Mouse (Mus musculus) ovary, postnatal 10 days (tissue): ENCODE measurements around the gene Eif4h.

Experiments
- DNase-seq: peaks from one replicate; pipeline ENCODE4 v3.0.0; 2022; ENCODE audit warnings: low spot score

Gene Eif4h

GRCm38 (mm10) chr5:134639269-134639682, at the start of gene Eif4h:
TSS of gene Eif4h (minus strand) at chr5:134639490.
- peak; percentile 97 for DNase-seq

- DNase-seq: peak; percentile 93
Observed at GRCm38 (mm10) chr5:134688718-134689284, 49.5 kb upstream of the Eif4h start.

- no peak for DNase-seq
Observed at GRCm38 (mm10) chr5:134688086-134688717, 48.9 kb upstream of the Eif4h start, which contains the start of gene Limk1. TSS of gene Limk1 (minus strand) at chr5:134688598.

- DNase-seq: no peak
Observed at GRCm38 (mm10) chr5:134687187-134687586, 47.9 kb upstream of the Eif4h start.

GRCm38 (mm10) chr5:134686541-134686940, 47.3 kb upstream of the Eif4h start:
- DNase-seq: no peak

GRCm38 (mm10) chr5:134684398-134684797, 45.1 kb upstream of the Eif4h start:
- DNase-seq: no peak

- no peak for DNase-seq
Observed at GRCm38 (mm10) chr5:134683813-134684212, 44.5 kb upstream of the Eif4h start.

- no peak for DNase-seq
Observed at GRCm38 (mm10) chr5:134680238-134680637, 40.9 kb upstream of the Eif4h start.

- no peak for DNase-seq
Observed at GRCm38 (mm10) chr5:134678827-134679546, 39.7 kb upstream of the Eif4h start.

GRCm38 (mm10) chr5:134678031-134678430, 38.7 kb upstream of the Eif4h start:
- DNase-seq: no peak

GRCm38 (mm10) chr5:134677491-134677890, 38.2 kb upstream of the Eif4h start:
- DNase-seq: no peak

GRCm38 (mm10) chr5:134675956-134676759, 36.9 kb upstream of the Eif4h start:
- DNase-seq: peak; percentile 63

- DNase-seq: no peak
Observed at GRCm38 (mm10) chr5:134674977-134675376, 35.7 kb upstream of the Eif4h start.

- no peak for DNase-seq
Observed at GRCm38 (mm10) chr5:134672611-134673010, 33.3 kb upstream of the Eif4h start.

GRCm38 (mm10) chr5:134672198-134672516, 32.9 kb upstream of the Eif4h start:
- DNase-seq: no peak

- DNase-seq: no peak
Observed at GRCm38 (mm10) chr5:134671335-134672197, 32.3 kb upstream of the Eif4h start.

GRCm38 (mm10) chr5:134669001-134669708, 29.9 kb upstream of the Eif4h start:
- DNase-seq: no peak

GRCm38 (mm10) chr5:134668495-134668894, 29.2 kb upstream of the Eif4h start:
- no peak for DNase-seq

- no peak for DNase-seq
Observed at GRCm38 (mm10) chr5:134656708-134657107, 17.4 kb upstream of the Eif4h start.

- no peak for DNase-seq
Observed at GRCm38 (mm10) chr5:134652015-134652414, 12.7 kb upstream of the Eif4h start.

- DNase-seq: no peak
Observed at GRCm38 (mm10) chr5:134650926-134651325, 11.6 kb upstream of the Eif4h start.
